Mouse (Mus musculus): ENCODE data around the gene Mrps30. TPM values are rescaled to one million over a fixed set of nuclear protein-coding genes. Genes with fewer than 3 reads are reported as not detected.

Mrps30 gene
- 10 to 100 TPM; 29.5 to 32.8 TPM for polyA plus RNA-seq (2017; shearing (Covaris generic))

DNA sequence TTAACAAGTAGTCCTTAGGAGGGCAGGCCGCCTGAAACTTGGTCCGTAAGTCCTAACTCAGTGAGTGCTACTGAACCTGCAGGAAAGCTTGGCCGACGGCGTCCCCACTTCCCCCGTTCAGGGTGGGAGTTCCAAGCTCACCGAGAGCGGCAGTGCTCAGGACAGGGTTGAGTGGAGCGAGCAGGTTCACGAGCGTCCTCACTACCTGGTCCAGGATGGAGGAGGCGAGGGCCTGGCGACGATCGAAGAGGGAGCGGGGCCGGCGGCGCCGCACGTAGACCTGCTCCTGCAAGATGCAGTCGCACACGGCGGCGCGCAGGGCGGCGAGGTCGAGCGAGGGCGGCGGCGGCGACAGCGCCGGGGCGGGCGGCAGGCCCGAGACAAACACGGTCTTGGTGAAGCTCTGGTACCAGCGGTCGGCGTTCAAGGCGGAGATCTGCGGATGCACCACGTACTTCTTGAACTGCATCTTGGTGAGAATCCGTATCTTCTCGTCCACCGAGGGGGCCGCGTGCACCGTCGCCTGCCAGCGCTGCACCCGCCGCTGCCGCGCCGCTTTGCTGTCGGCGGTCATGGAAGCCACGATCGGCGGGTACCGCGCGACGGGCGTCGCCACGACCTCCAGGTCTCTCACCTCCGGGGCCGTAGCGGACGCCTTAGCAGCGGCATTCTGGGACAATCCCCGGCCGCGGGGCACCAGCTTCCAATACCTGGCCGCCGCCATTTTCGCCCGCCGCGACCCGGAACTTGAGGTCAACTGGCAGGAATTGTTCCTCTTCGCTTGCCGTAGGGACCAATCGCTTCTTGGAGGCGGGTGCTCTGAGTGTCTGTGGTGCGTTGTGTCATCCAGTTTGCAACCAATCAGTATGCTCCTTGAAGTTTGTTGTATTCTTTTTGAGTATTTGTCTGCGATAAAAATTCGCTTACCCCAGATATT is at the start of gene Mrps30, which contains the start of gene B430218F22Rik:
Gene Mrps30 (minus strand): TSS at position 742 of the 937 bp plus-strand sequence.
Gene B430218F22Rik (plus strand): TSS at position 120 of the 937 bp plus-strand sequence.

Other genes with a start within 250 kb of the Mrps30 start
- gene B430218F22Rik, start 622 bp downstream of the Mrps30 start, polyA plus RNA-seq (2017; shearing (Covaris generic)): 1 to 10 TPM in 1 of 2 experiments, under 1 TPM in 1; 0.51 to 1.7 TPM